Mouse (Mus musculus) adrenal gland, postnatal 14 days (tissue): ENCODE results near the gene Cyp2e1. TPM values are rescaled to one million over a fixed set of nuclear protein-coding genes. Genes with fewer than 3 reads are reported as not detected.
A peak's percentile ranks its signal among the peaks of the same experiment; 100 is the strongest.
"Not testable (repeated sequence)": the region's sequence is repeated elsewhere in the genome, so short reads cannot be mapped to it uniquely, and the experiment has no call there.

ENCODE experiments used
- DNase-seq: peaks from one replicate; pipeline ENCODE4 v3.0.0; 2021; ENCODE audit warnings: mixed read lengths
- long read RNA-seq, 2 experiments: library from polyadenylated mRNA; stranded (forward); transcript quantifications; one replicate each; pipeline ENCODE4 v2.0.0; 2021
- total RNA-seq: library from RNA; stranded (reverse); gene quantifications from 2 replicates; pipeline ENCODE4 v1.2.3, GENCODE M21; 2021

Cyp2e1 gene
- total RNA-seq, result 83.0 and 573 TPM in 2 replicates
- long read RNA-seq, experiment 1, transcript Cyp2e1-201 (9 exons, 1,833 nt), result major isoform, 30 of 32 reads
- long read RNA-seq, experiment 1, partial matches to known transcripts, result 2 of 32 reads
- long read RNA-seq, experiment 1, other reads (novel, unspliced or antisense), result 0 of 32 reads
- long read RNA-seq, experiment 2, transcript Cyp2e1-201 (9 exons, 1,833 nt), result major isoform, 165 of 190 reads
- long read RNA-seq, experiment 2, partial matches to known transcripts, result 15 of 190 reads
- long read RNA-seq, experiment 2, other reads (novel, unspliced or antisense), result 10 of 190 reads

DNA sequence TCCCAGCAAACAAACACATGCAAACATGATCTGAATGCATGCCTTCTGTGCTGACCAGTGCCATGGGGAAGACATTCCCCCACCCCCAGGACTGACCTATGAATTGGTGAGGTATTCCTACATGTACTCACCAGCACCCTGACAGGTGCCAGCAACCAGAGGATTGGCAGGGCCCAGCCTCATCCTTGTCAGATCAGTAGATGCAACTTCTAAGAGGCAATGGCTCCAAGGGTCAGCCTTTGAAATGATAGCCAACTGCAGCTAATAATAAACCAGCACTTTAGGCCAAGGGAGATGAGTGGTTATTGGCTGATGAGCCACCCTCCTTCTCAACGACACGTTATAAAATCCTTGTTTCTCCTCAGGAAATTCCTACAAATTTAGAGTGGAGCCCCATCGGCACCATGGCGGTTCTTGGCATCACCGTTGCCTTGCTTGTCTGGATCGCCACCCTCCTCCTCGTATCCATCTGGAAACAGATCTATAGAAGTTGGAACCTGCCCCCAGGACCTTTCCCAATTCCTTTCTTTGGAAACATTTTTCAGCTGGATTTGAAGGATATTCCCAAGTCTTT lies at the start of gene Cyp2e1:
Gene Cyp2e1 (plus strand): TSS at position 293 of the 574 bp plus-strand sequence.
- DNase-seq, result no peak

DNA sequence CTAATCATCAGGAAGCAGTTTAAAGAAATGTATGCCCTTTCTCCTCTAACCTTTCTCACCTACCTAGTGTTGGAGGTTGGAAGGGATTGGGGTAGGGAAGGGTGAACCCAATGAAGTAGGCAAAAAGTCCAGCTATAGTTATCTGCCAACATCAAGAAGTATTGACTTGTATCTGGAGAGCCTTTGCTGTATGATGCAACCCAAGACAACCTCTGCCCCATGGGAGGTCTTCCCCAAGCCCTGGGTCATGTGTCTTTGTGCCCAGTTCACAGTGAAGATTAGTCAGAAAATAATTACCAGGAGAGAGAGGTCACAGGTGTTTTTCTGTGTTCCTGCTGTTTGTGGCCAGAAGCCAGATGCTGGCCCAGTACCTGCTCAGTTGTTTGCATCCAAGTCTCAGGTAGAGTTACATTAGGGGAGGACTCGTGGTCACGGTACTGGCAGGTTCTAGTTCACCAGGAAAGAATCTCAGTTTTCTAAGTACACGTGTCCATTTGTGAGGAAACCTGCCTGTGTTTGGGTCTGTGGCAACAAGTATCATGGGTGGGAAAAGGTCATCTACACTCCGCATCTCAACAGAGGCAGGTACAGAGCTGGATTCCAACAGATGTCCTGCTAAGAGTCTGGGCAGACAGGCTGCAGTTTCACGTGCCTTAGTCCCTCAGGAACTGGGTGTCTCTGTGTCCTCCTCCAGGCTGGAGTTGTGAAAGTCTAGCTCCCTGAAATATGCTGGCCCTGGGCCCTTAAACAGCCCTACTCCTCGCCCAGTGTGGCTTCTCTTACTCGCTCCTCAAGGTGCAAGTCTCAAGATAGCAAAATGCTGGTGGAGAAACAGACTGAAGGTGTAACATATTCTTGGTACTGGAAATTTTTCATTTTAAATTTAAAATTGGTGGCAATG lies 46.1 kb upstream of the Cyp2e1 start:
- peak; percentile 60 for DNase-seq

DNA sequence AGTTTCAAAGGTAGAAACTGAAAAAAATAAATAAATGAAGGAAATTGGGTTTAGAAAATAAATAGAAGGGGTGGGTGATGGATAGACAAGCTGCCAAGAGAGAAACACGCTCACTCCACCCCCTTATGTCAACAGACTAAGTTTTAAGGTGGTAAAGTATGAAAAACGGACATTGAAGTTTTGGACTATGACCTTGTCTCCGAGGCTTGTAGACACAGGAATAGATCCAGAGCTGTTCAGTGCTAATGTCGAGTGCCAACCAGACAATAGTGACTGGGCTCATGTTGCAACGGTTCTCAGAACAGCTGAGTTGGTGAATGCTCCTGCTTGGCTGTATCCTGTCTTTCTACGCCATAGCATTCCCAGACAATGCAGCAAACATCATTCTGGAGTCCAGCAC lies 42.4 kb upstream of the Cyp2e1 start:
- peak; percentile 14 for DNase-seq

DNA sequence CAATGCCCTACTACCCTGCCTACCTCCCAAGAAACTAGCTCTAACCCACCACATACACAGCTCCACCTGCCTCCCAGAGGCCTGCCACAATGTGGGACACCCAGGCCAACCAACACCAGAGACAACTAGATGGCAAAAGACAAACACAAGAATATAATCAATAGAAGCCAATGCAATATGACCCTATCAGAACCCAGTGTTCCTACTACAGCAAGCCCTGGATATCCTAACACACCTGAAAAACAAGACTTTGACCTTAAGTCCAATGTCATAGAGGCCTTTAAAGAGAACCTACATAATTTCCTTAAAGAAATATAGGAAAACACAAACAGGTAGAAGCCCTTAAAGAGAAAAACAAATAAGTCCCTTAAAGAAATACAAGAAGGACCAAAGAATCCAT lies 38.0 kb upstream of the Cyp2e1 start:
- DNase-seq, result no peak

- DNase-seq, result no peak
These were observed 30.4 kb upstream of the Cyp2e1 start for GRCm38 (mm10) chr7:140733162-140733561.

GRCm38 (mm10) chr7:140747402-140747801 lies 16.1 kb upstream of the Cyp2e1 start:
- DNase-seq, result no peak

- DNase-seq, result no peak
These were observed 15.3 kb upstream of the Cyp2e1 start for GRCm38 (mm10) chr7:140748116-140748826.

GRCm38 (mm10) chr7:140748827-140749160 lies 14.7 kb upstream of the Cyp2e1 start:
- DNase-seq, result no peak

- no peak for DNase-seq
These were observed 9.0 kb upstream of the Cyp2e1 start for GRCm38 (mm10) chr7:140754556-140754955.

DNA sequence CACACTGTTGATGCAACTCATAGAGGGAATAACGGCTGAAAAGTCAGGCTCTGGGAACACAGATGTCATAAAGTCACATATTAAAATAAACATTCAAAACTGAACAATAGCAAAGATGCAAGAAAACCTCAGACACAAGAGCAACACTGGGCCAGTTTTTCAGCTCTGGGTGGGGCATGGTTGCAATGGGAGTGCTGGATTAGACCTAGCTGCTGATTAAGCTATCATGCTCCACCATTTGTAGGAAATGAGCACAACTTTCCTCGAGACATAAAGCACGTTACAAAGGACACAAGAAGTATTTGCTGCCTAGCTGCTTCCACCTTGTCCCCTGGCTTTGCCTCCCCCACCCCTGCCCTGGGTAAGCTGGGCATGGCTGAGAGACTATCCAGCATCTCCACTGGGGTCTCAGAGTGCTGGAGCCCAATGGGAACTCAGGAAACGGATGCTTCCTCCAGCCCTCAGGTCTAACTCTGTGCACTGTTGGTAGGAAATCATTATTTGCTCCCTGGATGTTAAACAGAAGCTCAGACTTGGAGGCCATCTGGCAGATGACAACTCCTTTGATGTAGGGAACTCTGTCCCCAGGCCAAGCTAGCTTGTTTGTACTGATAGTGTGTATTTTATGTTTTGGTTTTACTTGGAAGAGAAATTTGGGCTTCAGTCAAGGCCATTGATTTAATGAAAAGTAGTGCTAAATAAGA lies 7.2 kb upstream of the Cyp2e1 start:
- peak; percentile 13 for DNase-seq

GRCm38 (mm10) chr7:140760647-140761046 lies 2.9 kb upstream of the Cyp2e1 start:
- no peak for DNase-seq

DNA sequence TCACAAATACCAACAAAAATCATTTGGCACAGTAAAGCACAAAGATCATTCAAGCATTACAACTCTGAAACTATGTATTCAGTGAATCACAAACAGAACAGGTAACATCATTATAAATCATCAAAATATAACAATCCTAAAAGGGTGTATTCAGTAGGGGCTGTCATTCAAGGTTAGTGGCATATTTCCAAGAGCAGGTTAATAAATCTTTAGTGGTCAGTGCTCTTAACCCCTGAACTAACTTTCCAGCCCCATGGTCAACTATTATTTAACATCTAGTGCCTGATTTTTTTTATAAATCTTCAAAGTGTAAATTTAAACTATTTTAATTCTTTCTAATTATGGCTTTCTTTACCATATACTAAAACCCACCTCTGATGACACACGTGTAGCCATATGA lies 1.9 kb downstream of the Cyp2e1 start:
- not testable (repeated sequence) for DNase-seq

- DNase-seq, result no peak
These were observed 2.6 kb downstream of the Cyp2e1 start for GRCm38 (mm10) chr7:140765888-140766739.

DNA sequence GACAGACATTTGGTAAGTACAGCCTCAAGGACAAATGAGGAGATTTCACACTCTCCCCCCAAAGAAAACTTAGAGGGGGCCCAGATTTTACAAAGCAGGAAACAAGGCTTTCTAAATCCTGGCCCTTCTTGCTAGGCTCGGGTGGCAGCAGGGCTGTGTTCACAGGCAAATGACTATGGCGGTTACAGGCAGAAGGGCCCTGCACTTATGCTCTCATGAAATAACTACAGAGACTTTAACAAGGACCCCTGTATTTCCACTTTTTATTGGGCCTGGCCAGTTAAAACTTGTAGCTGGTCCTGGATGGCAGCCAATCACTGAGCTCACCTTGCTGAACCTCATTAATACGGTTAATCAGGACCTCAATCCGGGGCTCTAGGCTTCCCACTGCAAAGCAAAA lies 17.0 kb downstream of the Cyp2e1 start:
- DNase-seq, result no peak

- DNase-seq, result no peak
These were observed 24.0 kb downstream of the Cyp2e1 start, which contains the start of gene Syce1 for GRCm38 (mm10) chr7:140787406-140788052. Gene Syce1, minus strand, starts transcription at chr7:140787852.

- no peak for DNase-seq
These were observed 24.5 kb downstream of the Cyp2e1 start for GRCm38 (mm10) chr7:140788053-140788435.

GRCm38 (mm10) chr7:140793541-140793940 lies 30.0 kb downstream of the Cyp2e1 start:
- DNase-seq, result no peak

GRCm38 (mm10) chr7:140797619-140798018 lies 34.1 kb downstream of the Cyp2e1 start:
- no peak for DNase-seq

DNA sequence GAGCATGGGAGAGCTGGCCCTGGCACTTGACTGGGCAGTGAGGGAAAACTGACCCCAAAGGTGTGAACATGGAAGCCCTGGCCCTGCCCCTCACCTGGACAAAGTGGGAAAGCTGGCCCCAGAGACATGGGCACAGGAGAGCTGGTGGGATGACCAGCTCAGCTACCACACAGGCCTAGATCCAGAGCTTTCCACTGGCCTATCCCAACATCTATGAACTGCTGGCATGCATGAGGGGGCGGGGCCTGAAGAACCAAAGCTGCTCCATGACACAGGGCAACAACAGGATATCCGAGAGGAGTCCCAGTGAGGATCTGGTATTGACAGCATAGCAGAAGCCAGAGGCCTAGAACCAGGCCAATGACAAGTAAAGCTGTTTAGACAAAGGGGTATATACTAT lies 34.7 kb downstream of the Cyp2e1 start:
- no peak for DNase-seq

DNA sequence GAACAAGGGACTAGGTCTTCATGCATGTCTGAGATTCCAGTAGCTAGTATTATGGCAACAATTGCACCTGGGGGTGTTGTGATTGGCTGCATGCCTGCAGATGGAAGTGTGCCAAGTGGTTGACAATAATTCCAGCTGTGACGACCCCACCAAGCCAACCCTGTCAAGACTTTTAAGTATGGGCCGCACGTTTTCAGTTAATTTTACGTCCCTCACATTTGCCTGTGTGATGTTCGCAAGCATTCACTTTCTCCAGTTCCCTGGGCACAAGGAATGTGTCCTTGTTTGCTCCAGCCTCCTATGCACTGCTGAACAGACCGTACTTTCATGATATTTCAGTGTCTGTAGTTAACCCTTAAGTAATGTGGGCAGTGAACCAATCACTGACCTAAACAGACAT lies 39.1 kb downstream of the Cyp2e1 start:
- no peak for DNase-seq
